Mouse (Mus musculus) MEL (cell line): ENCODE results near the gene Card11. TPM values are rescaled to one million over a fixed set of nuclear protein-coding genes. Genes with fewer than 3 reads are reported as not detected.

Experiments
- DNase-seq: peaks from one replicate; pipeline ENCODE4 v3.0.0; 2011; ENCODE audit warnings: low read depth, low spot score
- H3K27ac ChIP-seq: 2 replicates; pipeline ENCODE4 v1.5.1; 2012; ENCODE audit warnings: low read depth, mild to moderate bottlenecking, control low read depth, low read length, moderate library complexity; ENCODE audit not compliant: control insufficient read depth
- H3K27me3 ChIP-seq, 2 experiments: fragments of 150-350 bp in 1 of 2; sonication (generic) in 1 of 2; 2 replicates each; pipeline ENCODE4 v1.6.1; 2012; ENCODE audit warnings: low read length in 2 of 2, mild to moderate bottlenecking in 2 of 2, improper control_type of control experiment in 1 of 2, moderate library complexity in 1 of 2; ENCODE audit not compliant: insufficient read depth in 2 of 2, control insufficient read depth in 1 of 2
- H3K36me3 ChIP-seq, 2 experiments: 2 replicates each; pipeline ENCODE4 v1.6.1; 2012 to 2014; ENCODE audit warnings: low read length in 2 of 2, improper control_type of control experiment in 1 of 2, inconsistent platforms in 1 of 2, mild to moderate bottlenecking in 1 of 2; ENCODE audit not compliant: insufficient read depth in 2 of 2, control insufficient read depth in 1 of 2
- H3K4me1 ChIP-seq, 2 experiments: fragments of 150-350 bp in 1 of 2; sonication (generic) in 1 of 2; 2 replicates each; pipeline ENCODE4 v1.6.1; 2012; ENCODE audit warnings: low read length in 2 of 2, improper control_type of control experiment in 1 of 2, mild to moderate bottlenecking in 1 of 2; ENCODE audit not compliant: insufficient read depth in 2 of 2, control insufficient read depth in 1 of 2
- H3K4me3 ChIP-seq, 2 experiments: fragments of 150-350 bp in 1 of 2; sonication (generic) in 1 of 2; 2 replicates each; pipeline ENCODE4 v1.5.1; 2012; ENCODE audit warnings: low read depth in 2 of 2, low read length in 2 of 2, mild to moderate bottlenecking in 2 of 2, moderate library complexity in 2 of 2, control low read depth in 1 of 2, improper control_type of control experiment in 1 of 2; ENCODE audit not compliant: control insufficient read depth in 1 of 2, insufficient read depth in 1 of 2
- H3K79me2 ChIP-seq: 2 replicates; pipeline ENCODE4 v1.6.1; 2012; ENCODE audit warnings: mild to moderate bottlenecking, low read length, moderate library complexity; ENCODE audit not compliant: control insufficient read depth, poor library complexity, insufficient read depth
- H3K9ac ChIP-seq: 2 replicates; pipeline ENCODE4 v1.6.1; 2012; ENCODE audit warnings: low read depth, mild to moderate bottlenecking, control low read depth, low read length, moderate library complexity; ENCODE audit not compliant: control insufficient read depth, poor library complexity, severe bottlenecking
- H3K9me3 ChIP-seq: fragments of 150-350 bp; sonication (generic); replicated peaks from 2 replicates; pipeline ENCODE4 v1.6.1; 2012; ENCODE audit warnings: mild to moderate bottlenecking, low read length, improper control_type of control experiment, moderate library complexity; ENCODE audit not compliant: insufficient read depth
- BHLHE40 ChIP-seq: IDR thresholded peaks from 2 replicates; pipeline ENCODE4 v1.6.1; 2012; ENCODE audit warnings: low read depth, mild to moderate bottlenecking, inconsistent platforms, low read length, improper control_type of control experiment, borderline replicate concordance
- CHD2 ChIP-seq: IDR thresholded peaks from 2 replicates; pipeline ENCODE4 v1.6.1; 2011; ENCODE audit warnings: low read length, improper control_type of control experiment
- E2F4 ChIP-seq: IDR thresholded peaks from 2 replicates; pipeline ENCODE4 v1.6.1; 2011; ENCODE audit warnings: low read depth, low read length, improper control_type of control experiment, borderline replicate concordance
- ETS1 ChIP-seq: IDR thresholded peaks from 2 replicates; pipeline ENCODE4 v1.6.1; 2012; ENCODE audit warnings: low read depth, mild to moderate bottlenecking, inconsistent platforms, low read length, improper control_type of control experiment, moderate library complexity
- GABPA ChIP-seq: IDR thresholded peaks from 2 replicates; pipeline ENCODE4 v1.6.1; 2012; ENCODE audit warnings: low read depth, mild to moderate bottlenecking, inconsistent platforms, low read length, improper control_type of control experiment, moderate library complexity
- JUND ChIP-seq: IDR thresholded peaks from 2 replicates; pipeline ENCODE4 v1.6.1; 2011; ENCODE audit warnings: low read depth, mild to moderate bottlenecking, improper control_type of control experiment, low read length
- KAT2A ChIP-seq: conservative IDR thresholded peaks from 2 replicates; pipeline ENCODE4 v1.6.1; 2012; ENCODE audit warnings: low read depth, low read length, improper control_type of control experiment, inconsistent platforms
- MAFK ChIP-seq: IDR thresholded peaks from 2 replicates; pipeline ENCODE4 v1.6.1; 2011; ENCODE audit warnings: low read depth, mild to moderate bottlenecking, low read length, improper control_type of control experiment, borderline replicate concordance
- MAX ChIP-seq: IDR thresholded peaks from 2 replicates; pipeline ENCODE4 v1.6.1; 2011; ENCODE audit warnings: low read length, improper control_type of control experiment
- MAZ ChIP-seq: IDR thresholded peaks from 2 replicates; pipeline ENCODE4 v1.6.1; 2012; ENCODE audit warnings: low read depth, mild to moderate bottlenecking, inconsistent platforms, low read length, improper control_type of control experiment
- MYC ChIP-seq: IDR thresholded peaks from 2 replicates; pipeline ENCODE4 v1.6.1; 2011; ENCODE audit warnings: low read depth, mild to moderate bottlenecking, low read length, improper control_type of control experiment, moderate library complexity
- RAD21 ChIP-seq: IDR thresholded peaks from 2 replicates; pipeline ENCODE4 v1.6.1; 2011; ENCODE audit warnings: mild to moderate bottlenecking, low read depth, low read length, improper control_type of control experiment
- RCOR1 ChIP-seq: IDR thresholded peaks from 2 replicates; pipeline ENCODE4 v1.6.1; 2012; ENCODE audit warnings: low read depth, mild to moderate bottlenecking, inconsistent platforms, low read length, improper control_type of control experiment
- SMC3 ChIP-seq: IDR thresholded peaks from 2 replicates; pipeline ENCODE4 v1.6.1; 2011; ENCODE audit warnings: low read depth, low read length, improper control_type of control experiment
- UBTF ChIP-seq: IDR thresholded peaks from 2 replicates; pipeline ENCODE4 v1.6.1; 2012; ENCODE audit warnings: low read depth, mild to moderate bottlenecking, inconsistent platforms, low read length, improper control_type of control experiment, moderate library complexity, borderline replicate concordance; ENCODE audit not compliant: insufficient read depth
- ZC3H11A ChIP-seq: IDR thresholded peaks from 2 replicates; pipeline ENCODE4 v1.6.1; 2012; ENCODE audit warnings: low read depth, mild to moderate bottlenecking, inconsistent platforms, low read length, improper control_type of control experiment
- ZMIZ1 ChIP-seq: IDR thresholded peaks from 2 replicates; pipeline ENCODE4 v1.6.1; 2012; ENCODE audit warnings: low read depth, mild to moderate bottlenecking, inconsistent platforms, low read length, improper control_type of control experiment, moderate library complexity
- ZNF384 ChIP-seq: IDR thresholded peaks from 2 replicates; pipeline ENCODE4 v1.6.1; 2012; ENCODE audit warnings: low read depth, mild to moderate bottlenecking, inconsistent platforms, low read length, improper control_type of control experiment
- polyA plus RNA-seq, 2 experiments: library from polyadenylated mRNA; stranded (reverse) in 1 of 2; unstranded in 1 of 2; fragments of >175 nt in 1 of 2; fragments of >200 nt in 1 of 2; gene quantifications; 2 replicates each; pipeline versions ENCODE4 v1.2.1 to v1.2.4; 2012; ENCODE audit warnings: low replicate concordance in 2 of 2, low read depth in 1 of 2; ENCODE audit not compliant: insufficient read length in 2 of 2, insufficient read depth in 1 of 2, missing spikeins in 1 of 2
- total RNA-seq: library from RNA; depleted of rRNA; stranded (reverse); fragments of 300-350 nt; gene quantifications from 2 replicates; pipeline ENCODE4 v1.2.3, GENCODE M21; 2012

Card11 gene
- total and polyA plus RNA-seq, 3 experiments, result not detected

DNA sequence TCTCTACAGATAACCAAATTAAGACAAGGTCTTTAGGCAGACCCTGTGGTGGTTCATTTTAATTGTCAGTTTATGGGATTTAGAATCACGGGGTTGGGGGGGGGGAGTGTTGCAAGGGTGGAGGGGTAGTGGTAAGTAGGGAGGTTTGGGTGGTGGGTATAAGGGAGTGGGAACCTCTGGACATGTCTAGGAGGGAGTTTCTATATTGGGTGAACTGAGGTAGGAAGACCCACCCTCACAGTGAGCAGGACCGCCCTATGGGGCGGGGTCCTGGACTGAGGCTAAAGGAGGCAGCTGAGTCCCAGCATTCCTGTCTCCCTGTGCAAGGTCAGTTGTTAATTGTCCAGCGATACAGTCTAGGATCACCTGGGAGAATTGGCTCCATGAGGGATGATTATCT, 42.0 kb upstream of the Card11 start:
- Histone ChIP-seq H3K36me3 (no peaks in the 10 kb centered on the region), H3K9me3 (no peaks in the 10 kb centered on the region), H3K27me3 (no peaks in the 10 kb centered on the region), H3K4me3 (no peak overlapping the region), H3K9ac (no peak overlapping the region), H3K4me1 (no peaks in the 10 kb centered on the region), H3K79me2 (no peaks in the 10 kb centered on the region), H3K27ac (no peak overlapping the region)
- TF ChIP-seq MAX (no peak), ZC3H11A (no peak), UBTF (no peak)
- no peak for DNase-seq

DNA sequence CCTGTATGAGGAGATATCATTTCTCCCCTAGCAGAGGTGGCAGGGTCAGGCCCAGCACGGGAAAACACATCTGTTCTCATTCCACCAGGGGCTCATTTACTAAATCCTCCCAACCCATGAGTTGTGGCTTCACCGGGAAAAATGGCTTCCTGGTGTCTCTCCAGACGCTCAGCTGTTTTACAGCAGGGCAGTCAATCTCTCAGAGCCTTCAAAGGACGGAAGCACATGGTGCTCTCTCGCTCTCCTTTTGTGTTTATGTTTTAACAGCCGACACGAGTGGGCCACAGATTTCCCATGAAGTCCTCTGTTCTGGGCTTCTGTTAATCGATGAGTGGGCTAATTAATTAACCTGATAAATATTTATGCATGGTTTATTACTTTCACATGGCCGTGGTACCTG, 40.5 kb upstream of the Card11 start:
- Histone ChIP-seq H3K9me3 (no peaks in the 10 kb centered on the region), H3K9ac (no peak overlapping the region), H3K36me3 (no peaks in the 10 kb centered on the region), H3K27ac (no peak overlapping the region), H3K27me3 (no peaks in the 10 kb centered on the region), H3K4me1 (no peaks in the 10 kb centered on the region), H3K79me2 (no peaks in the 10 kb centered on the region), H3K4me3 (no peak overlapping the region)
- no peak for DNase-seq
- TF ChIP-seq ETS1 (no peak), MAFK (no peak), GABPA (no peak), MAZ (no peak), RCOR1 (no peak), MYC (no peak), BHLHE40 (no peak), SMC3 (no peak), RAD21 (no peak), E2F4 (no peak), ZC3H11A (no peak), ZMIZ1 (no peak), KAT2A (no peak), ZNF384 (no peak), JUND (no peak), CHD2 (no peak)
